Mouse (Mus musculus): ENCODE measurements around the gene Tspan10.

Gene Tspan10

GRCm38 (mm10) chr11:120455413-120455812, 13.0 kb downstream of the Tspan10 start:
- no peak for DNase-seq (ENCODE audit: low read depth, low spot score)

DNA sequence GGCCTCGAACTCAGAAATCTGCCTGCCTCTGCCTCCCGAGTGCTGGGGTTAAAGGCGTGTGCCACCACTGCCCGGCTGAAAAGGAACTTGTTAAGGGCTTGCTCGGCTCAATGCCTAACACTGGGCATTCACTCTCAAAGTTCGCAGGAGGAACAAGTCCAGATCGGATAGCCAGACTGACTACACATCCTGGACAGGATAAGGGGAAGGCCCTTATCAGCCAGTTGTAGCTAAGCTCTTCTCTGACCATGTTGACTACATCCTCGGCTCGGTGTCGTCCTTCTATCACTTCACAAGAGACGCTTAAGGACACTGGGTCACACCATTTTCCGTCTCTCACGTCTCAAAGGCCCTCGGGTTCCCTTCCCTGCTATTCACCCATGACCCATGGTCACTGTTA, 14.9 kb downstream of the Tspan10 start:
- DNase-seq (ENCODE audit: low read depth, low spot score) = no peak

GRCm38 (mm10) chr11:120457772-120458751, 15.6 kb downstream of the Tspan10 start, which contains the start of the genes Oxld1 and Ccdc137:
TSS of gene Oxld1 (minus strand) at chr11:120458068.
TSS of gene Ccdc137 (plus strand) at chr11:120458115.
- DNase-seq (ENCODE audit: low read depth, low spot score) = peak; percentile 91

GRCm38 (mm10) chr11:120458847-120459597, 16.6 kb downstream of the Tspan10 start:
- peak; percentile 37 for DNase-seq (ENCODE audit: low read depth, low spot score)

- no peak for DNase-seq (ENCODE audit: low read depth, low spot score)
Measured at GRCm38 (mm10) chr11:120463536-120463935, 21.1 kb downstream of the Tspan10 start.

GRCm38 (mm10) chr11:120464365-120464764, 21.9 kb downstream of the Tspan10 start:
- no peak for DNase-seq (ENCODE audit: low read depth, low spot score)

GRCm38 (mm10) chr11:120465521-120465920, 23.1 kb downstream of the Tspan10 start:
- DNase-seq (ENCODE audit: low read depth, low spot score) = no peak

- DNase-seq (ENCODE audit: low read depth, low spot score) = peak; percentile 99
Measured at GRCm38 (mm10) chr11:120467051-120467735, 24.7 kb downstream of the Tspan10 start, which contains the start of gene Arl16. TSS of gene Arl16 (minus strand) at chr11:120467607.

DNA sequence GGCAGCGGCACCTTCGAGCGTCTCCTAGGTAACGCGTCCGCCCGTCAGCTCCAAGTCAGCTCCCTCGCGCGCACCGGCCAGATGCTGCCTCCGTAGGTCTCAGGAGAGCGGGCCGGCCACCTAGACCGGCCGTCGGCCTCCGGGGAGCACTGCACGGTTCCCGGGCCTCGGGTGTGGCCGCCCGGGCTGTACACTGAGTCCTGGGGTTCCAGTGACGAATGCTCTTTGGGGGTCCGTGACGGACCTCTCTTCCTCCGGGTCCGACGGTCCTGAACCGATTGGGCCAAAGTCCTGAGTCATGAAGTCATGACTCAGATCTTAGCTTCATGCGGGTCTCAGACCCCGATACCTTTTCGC, 25.3 kb downstream of the Tspan10 start:
- DNase-seq (ENCODE audit: low read depth, low spot score) = no peak

- no peak for DNase-seq (ENCODE audit: low read depth, low spot score)
Measured at GRCm38 (mm10) chr11:120472052-120472451, 29.6 kb downstream of the Tspan10 start.

GRCm38 (mm10) chr11:120483448-120483934, 41.0 kb downstream of the Tspan10 start:
- DNase-seq (ENCODE audit: low read depth, low spot score) = no peak

DNA sequence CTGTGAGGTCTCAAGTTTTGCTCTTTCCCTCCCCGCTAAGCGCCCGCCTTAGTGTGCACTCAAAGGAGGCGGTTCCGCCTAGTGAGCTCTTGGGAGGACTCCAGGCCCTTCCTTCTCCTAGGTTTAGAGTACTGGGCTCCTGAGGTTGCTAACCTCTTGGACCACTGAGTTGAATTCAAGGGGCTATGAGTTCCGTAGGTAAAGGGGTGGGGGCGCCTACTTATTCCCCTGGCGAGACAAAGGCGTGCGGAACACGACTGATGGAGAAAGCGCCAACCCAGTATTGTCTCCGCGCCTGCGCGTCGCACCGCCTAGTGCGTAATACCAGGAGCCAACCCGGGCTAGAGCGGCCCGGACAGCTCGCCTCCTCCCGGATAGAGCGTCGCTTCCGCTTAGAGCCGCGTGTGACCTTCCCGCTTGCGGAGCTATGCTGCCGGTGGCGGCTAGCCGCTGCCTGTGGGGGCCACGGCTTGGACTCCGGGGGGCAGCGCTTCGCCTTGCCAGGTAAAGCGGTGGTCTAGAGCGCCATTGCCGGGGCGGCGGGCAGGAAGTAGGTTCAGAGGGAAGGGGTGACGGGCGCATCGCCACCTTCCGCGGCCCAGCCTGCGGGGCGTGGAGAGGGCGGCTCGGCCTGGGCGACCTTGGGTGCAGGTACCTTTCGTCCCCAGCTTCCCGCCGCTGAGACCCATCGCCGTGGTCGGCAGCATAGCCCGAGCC, 42.0 kb downstream of the Tspan10 start, which contains the start of gene Mrpl12:
Gene Mrpl12 (plus strand): TSS at position 349 of the 717 bp plus-strand sequence.
- peak; percentile 94 for DNase-seq (ENCODE audit: low read depth, low spot score)

- DNase-seq (ENCODE audit: low read depth, low spot score) = no peak
Measured at GRCm38 (mm10) chr11:120485251-120485650, 42.8 kb downstream of the Tspan10 start.

GRCm38 (mm10) chr11:120488516-120488915, 46.1 kb downstream of the Tspan10 start:
- no peak for DNase-seq (ENCODE audit: low read depth, low spot score)

DNA sequence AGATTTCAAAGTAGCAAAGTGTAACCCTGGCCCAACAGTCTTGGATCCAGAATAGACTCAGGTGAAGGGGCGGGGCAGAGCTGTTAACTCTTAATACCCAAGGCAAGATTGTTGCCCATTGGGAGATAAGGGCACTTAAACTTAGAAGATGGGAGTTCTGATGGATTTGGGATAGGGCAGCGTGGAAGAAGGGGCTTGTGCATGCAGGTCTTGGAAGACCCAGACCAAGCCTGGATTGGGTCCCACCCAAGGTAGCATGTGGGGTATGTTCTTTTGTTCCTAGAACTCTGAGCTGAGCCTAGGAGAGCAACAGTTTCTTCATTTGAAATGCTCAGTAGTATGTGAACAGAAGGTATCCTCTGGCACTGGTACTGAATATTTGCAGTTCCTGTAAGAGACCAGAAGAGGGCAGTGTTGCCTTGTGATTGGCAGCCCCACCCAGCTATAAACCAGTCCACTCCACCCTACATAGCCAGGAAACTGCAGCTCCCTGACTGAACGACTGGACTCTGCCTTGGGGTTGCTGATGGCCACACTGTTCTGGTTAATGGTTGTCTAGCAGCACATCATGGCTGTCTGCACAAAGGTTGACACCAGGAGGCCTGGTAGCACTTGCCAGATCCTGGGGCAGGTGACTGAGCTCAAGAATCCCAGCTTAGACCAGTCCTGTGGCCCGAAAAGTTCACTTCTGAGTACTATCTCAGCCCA, 46.8 kb downstream of the Tspan10 start:
- DNase-seq (ENCODE audit: low read depth, low spot score) = peak; percentile 84

DNA sequence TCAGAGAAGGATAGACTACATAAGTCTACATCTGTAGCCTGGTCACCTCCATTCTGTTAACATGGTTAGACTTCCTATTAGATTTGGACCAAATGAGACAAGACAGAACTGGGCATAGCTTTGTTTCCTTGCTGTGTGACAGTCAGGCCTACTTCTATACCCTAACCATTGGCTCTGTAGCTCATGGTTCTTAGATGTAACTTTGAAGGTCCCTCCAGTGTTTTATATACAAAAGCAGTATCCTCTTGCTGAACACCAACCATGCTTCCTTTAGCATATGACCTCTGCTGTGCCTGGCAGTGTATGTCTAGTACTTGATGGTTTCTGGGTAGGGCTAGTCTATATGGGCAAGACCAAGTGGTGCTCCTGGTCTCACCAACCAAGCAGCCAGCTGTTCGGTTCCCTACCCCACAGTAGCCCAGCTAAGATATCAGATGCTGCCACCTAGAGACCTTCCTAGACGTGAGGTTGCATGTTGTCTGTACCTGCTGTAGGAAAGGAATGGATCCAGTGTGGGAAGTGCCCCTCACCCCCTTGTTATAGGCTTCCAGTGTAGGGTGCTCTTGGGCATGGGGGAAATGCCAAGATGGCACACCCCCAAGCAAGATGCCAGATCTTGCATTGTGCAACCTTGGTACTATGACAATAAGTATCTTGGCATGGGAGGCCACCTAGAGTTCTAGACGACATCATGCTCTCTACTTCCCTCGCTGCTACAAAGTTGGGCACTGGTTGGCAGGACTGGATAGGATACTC, 48.0 kb downstream of the Tspan10 start:
- DNase-seq (ENCODE audit: low read depth, low spot score) = no peak

GRCm38 (mm10) chr11:120491317-120492023, 49.0 kb downstream of the Tspan10 start, which contains the start of gene Slc25a10:
TSS of gene Slc25a10 (plus strand) at chr11:120491840.
- peak; percentile 93 for DNase-seq (ENCODE audit: low read depth, low spot score)

DNA sequence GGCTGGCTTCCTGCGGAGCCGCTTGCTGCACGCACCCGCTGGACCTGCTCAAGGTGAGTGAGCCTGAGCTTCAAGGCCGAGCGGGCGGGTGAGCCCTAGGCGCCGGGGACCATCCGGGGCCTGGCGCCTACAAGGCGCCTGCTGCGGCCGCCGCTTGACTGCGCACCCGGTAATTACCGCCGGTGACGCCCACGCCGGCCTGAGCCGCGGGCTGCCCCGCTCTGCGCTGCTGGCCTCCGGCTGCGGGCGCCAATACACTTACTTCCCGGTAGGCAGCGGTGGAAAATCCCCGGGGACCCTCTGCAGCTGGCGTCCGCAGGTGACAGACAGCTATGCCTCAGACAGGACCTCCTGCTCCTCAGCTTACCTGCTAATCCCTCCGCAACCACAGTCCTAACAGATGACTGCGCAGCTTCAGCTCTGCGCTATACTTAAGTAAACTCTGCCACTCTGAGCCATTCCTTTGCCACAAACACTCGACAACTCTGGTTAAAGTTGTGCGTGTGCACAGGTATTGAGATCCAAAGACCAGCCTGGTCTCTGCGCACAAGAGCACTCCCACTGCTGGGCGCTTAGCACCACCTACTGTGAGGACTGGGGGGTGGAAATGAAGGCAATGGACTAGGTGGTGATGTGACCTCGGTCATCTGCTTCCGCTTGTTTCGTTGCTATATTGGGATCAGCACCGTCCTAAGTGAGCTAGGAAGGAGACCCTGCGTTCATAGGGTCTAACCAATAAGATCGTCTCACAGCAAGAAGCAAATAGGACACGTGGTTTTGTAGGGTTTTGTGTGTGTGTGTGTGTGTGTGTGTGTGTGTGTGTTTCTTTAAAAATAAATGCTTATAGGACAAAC, 49.8 kb downstream of the Tspan10 start:
- DNase-seq (ENCODE audit: low read depth, low spot score) = peak; percentile 86

Data from A20 (cell line).